Mouse (Mus musculus) monocyte, adult 5-6 weeks (primary cell): ENCODE data around the gene Snf8. TPM values are rescaled to one million over a fixed set of nuclear protein-coding genes. Genes with fewer than 3 reads are reported as not detected.

Experiments used
- total RNA-seq: library from RNA; stranded (forward); fragments of 200-1000, 200-491, 200-594 nt; gene quantifications from 3 replicates; pipeline ENCODE4 v1.2.3, GENCODE M21; 2017

Gene Snf8
- total RNA-seq, 1 experiment from 2014 or later, result 93.9 TPM

Other genes starting within 250 kb of the Snf8 start
- 2.8 to 3.6 TPM in 2 of 3 replicates, not detected in the other for gene Phospho1, start 210.4 kb upstream of the Snf8 start, total RNA-seq
- 863 to 2,060 TPM (median 1,763 TPM) in 3 replicates for gene Gngt2, start 197.7 kb upstream of the Snf8 start, total RNA-seq
- 160 to 201 TPM (median 188 TPM) in 3 replicates for gene Abi3, start 192.4 kb upstream of the Snf8 start, total RNA-seq
- gene B4galnt2, start 120.0 kb upstream of the Snf8 start, total RNA-seq, result 0.78 to 1.3 TPM in 2 of 3 replicates, not detected in the other
- not detected in 3 replicates for gene Igf2bp1, start 28.9 kb upstream of the Snf8 start, total RNA-seq
- not detected in 3 replicates for gene Gip, start 10.3 kb upstream of the Snf8 start, total RNA-seq
- gene Ube2z, start 30.5 kb downstream of the Snf8 start, total RNA-seq, result 36.8 to 37.9 TPM (median 37.2 TPM) in 3 replicates
- 1.6 to 31.3 TPM (median 27.1 TPM) in 3 replicates for gene Atp5g1, start 40.8 kb downstream of the Snf8 start, total RNA-seq
- not detected in 3 replicates for gene Calcoco2, start 77.1 kb downstream of the Snf8 start, total RNA-seq
- gene Ttll6, start 98.9 kb downstream of the Snf8 start, total RNA-seq, result not detected in 3 replicates
- gene Hoxb13, start 159.4 kb downstream of the Snf8 start, total RNA-seq, result not detected in 3 replicates
- not detected in 3 replicates for gene Hoxb9, start 236.6 kb downstream of the Snf8 start, total RNA-seq
- gene Hoxb8, start 247.0 kb downstream of the Snf8 start, total RNA-seq, result not detected in 3 replicates